Mouse (Mus musculus) CH12.LX (cell line): ENCODE measurements around the gene Abca2.

ENCODE experiments used
- CTCF ChIP-seq, 2 experiments: IDR thresholded peaks in 1 of 2; conservative IDR thresholded peaks in 1 of 2; 2 replicates each; pipeline ENCODE4 v1.5.1; 2011 to 2012; ENCODE audit warnings: low read depth in 2 of 2, low read length in 2 of 2, improper control_type of control experiment in 1 of 2, inconsistent platforms in 1 of 2, mild to moderate bottlenecking in 1 of 2, moderate library complexity in 1 of 2
- E2F4 ChIP-seq: IDR thresholded peaks from 2 replicates; pipeline ENCODE4 v1.6.1; 2011; ENCODE audit warnings: low read depth, low read length, improper control_type of control experiment; ENCODE audit not compliant: insufficient replicate concordance
- EP300 ChIP-seq: IDR thresholded peaks from 2 replicates; pipeline ENCODE4 v1.6.1; 2011; ENCODE audit warnings: low read length, improper control_type of control experiment
- NRF1 ChIP-seq: IDR thresholded peaks from 2 replicates; pipeline ENCODE4 v1.6.1; 2014; ENCODE audit warnings: low read depth, mild to moderate bottlenecking, inconsistent platforms, low read length, improper control_type of control experiment, moderate library complexity
- POLR2A ChIP-seq: IDR thresholded peaks from 2 replicates; pipeline ENCODE4 v1.6.1; 2011; ENCODE audit warnings: low read depth, mild to moderate bottlenecking, improper control_type of control experiment, low read length
- POLR2AphosphoS2 ChIP-seq: IDR thresholded peaks from 2 replicates; pipeline ENCODE4 v1.6.1; 2011; ENCODE audit warnings: low read depth, low read length, improper control_type of control experiment
- SMC3 ChIP-seq: IDR thresholded peaks from 2 replicates; pipeline ENCODE4 v1.6.1; 2011; ENCODE audit warnings: low read depth, low read length, improper control_type of control experiment
- UBTF ChIP-seq: IDR thresholded peaks from 2 replicates; pipeline ENCODE4 v1.6.1; 2012; ENCODE audit warnings: low read depth, mild to moderate bottlenecking, inconsistent platforms, low read length, improper control_type of control experiment, moderate library complexity
- USF1 ChIP-seq: IDR thresholded peaks from 2 replicates; pipeline ENCODE4 v1.6.1; 2014; ENCODE audit warnings: low read depth, mild to moderate bottlenecking, inconsistent platforms, low read length, improper control_type of control experiment
- ZC3H11A ChIP-seq: IDR thresholded peaks from 2 replicates; pipeline ENCODE4 v1.6.1; 2012; ENCODE audit warnings: low read depth, mild to moderate bottlenecking, inconsistent platforms, low read length, improper control_type of control experiment

GRCm38 (mm10) chr2:25426721-25427191 is 1.7 kb upstream of the Abca2 start:
- TF ChIP-seq POLR2AphosphoS2 (no peak), CTCF (conservative IDR thresholded peaks at IDR 0.05 in 1 of 2, IDR thresholded peaks at IDR 0.05 in 1 of 2; ENCODE audit: low read depth in 2 of 2, low read length in 2 of 2) (peak; percentile 86 to 93), ZC3H11A (no peak), USF1 (no peak), E2F4 (no peak), UBTF (no peak), POLR2A (peak; percentile 60; the same call in 1 of the 2 replicates), NRF1 (no peak), SMC3 (peak; percentile 66), EP300 (no peak)
